ENCODE assay signal across 8 mouse cellular contexts in genomic region chr10:58445850-58446249, GRCm38 (mm10). TPM values are rescaled to one million over a fixed set of nuclear protein-coding genes. Genes with fewer than 3 reads are reported as not detected.
DNase-seq lines count a peak whose midpoint lies in the region; ATAC-seq and TF ChIP-seq lines count a peak whose summit lies in the region.

No protein-coding gene starts in this region.

- intact Hi-C loops in gastrocnemius, postnatal 14 days (cut with DNase I; ENCODE audit: low total_unique reads): no loop called here

- peak; percentile 8 for DNase-seq in gastrocnemius, postnatal 10 days
- no peak for DNase-seq in gastrocnemius, postnatal 14 days
- DNase-seq in CD4-positive, CD25-positive, alpha-beta regulatory T cell, adult 2 months (ENCODE audit: low read depth, low spot score): peak; percentile 60
- DNase-seq in embryo, embryonic 9.5 days (ENCODE audit: extremely low spot score): peak; percentile 21
- peak; percentile 22 for DNase-seq in hindbrain, embryonic 10.5 days (ENCODE audit: low spot score)
- peak in 1 of 3 experiments; percentile 20 for DNase-seq in liver, embryonic 14.5 days (ENCODE audit: low read depth in 3 of 3, low spot score in 3 of 3)

- no peaks in the 10 kb centered on the region for H3K9me3 ChIP-seq in hindbrain, embryonic 10.5 days
- H3K9me3 ChIP-seq in liver, embryonic 14.5 days (ENCODE audit: control insufficient read depth, low read length): no peaks in the 10 kb centered on the region
- H3K9me3 ChIP-seq in neural tube, embryonic 14.5 days (ENCODE audit: control insufficient read depth, low read length): no peaks in the 10 kb centered on the region

- H3K36me3 ChIP-seq in hindbrain, embryonic 10.5 days: no peaks in the 10 kb centered on the region
- H3K36me3 ChIP-seq in liver, embryonic 14.5 days (replicated peaks; ENCODE audit: control insufficient read depth, insufficient read depth, low read depth): no peaks in the 10 kb centered on the region
- no peaks in the 10 kb centered on the region for H3K36me3 ChIP-seq in neural tube, embryonic 14.5 days (ENCODE audit: control insufficient read depth, insufficient read depth, low read length)

- peak overlapping the region; percentile 96 for H3K27ac ChIP-seq in hindbrain, embryonic 10.5 days
- peak overlapping the region; percentile 84 for H3K27ac ChIP-seq in liver, embryonic 14.5 days
- peak overlapping the region; percentile 96 for H3K27ac ChIP-seq in neural tube, embryonic 14.5 days (ENCODE audit: low read depth, low read length)

- peak overlapping the region; percentile 90 for H3K9ac ChIP-seq in liver, embryonic 14.5 days (replicated peaks)
- peak overlapping the region; percentile 95 for H3K9ac ChIP-seq in neural tube, embryonic 14.5 days (replicated peaks; ENCODE audit: low read depth, low read length)

- TF ChIP-seq EP300 in liver, embryonic 14.5 days (IDR thresholded peaks at IDR 0.05; ENCODE audit: low read depth): peak; percentile 52

- no peak for TF ChIP-seq CTCF in liver, embryonic 14.5 days (IDR thresholded peaks at IDR 0.05; ENCODE audit: low read depth)

- peak overlapping the region; percentile 84 for H3K4me2 ChIP-seq in liver, embryonic 14.5 days (ENCODE audit: low read depth)
- H3K4me2 ChIP-seq in neural tube, embryonic 14.5 days (ENCODE audit: low read depth, low read length): peak overlapping the region; percentile 70

- no peaks in the 10 kb centered on the region for H3K27me3 ChIP-seq in hindbrain, embryonic 10.5 days (ENCODE audit: insufficient read depth, poor library complexity, severe bottlenecking)
- no peaks in the 10 kb centered on the region for H3K27me3 ChIP-seq in liver, embryonic 14.5 days (ENCODE audit: control insufficient read depth, insufficient read depth, low read length)
- no peaks in the 10 kb centered on the region for H3K27me3 ChIP-seq in neural tube, embryonic 14.5 days (ENCODE audit: control insufficient read depth, insufficient read depth, low read length)

- no peak; the same call in 1 of the 2 replicates for ATAC-seq in liver, embryonic 14.5 days (ENCODE audit: insufficient read depth)
- ATAC-seq in neural tube, embryonic 14.5 days (ENCODE audit: low read depth): peak; percentile 6
- no peak for ATAC-seq in activated CD4-positive, CD25-positive, alpha-beta regulatory T cell, adult 4 months

- peak overlapping the region; percentile 99 for H3K4me3 ChIP-seq in hindbrain, embryonic 10.5 days
- peak overlapping the region; percentile 89 to 100 for H3K4me3 ChIP-seq in liver, embryonic 14.5 days (ENCODE audit: insufficient read depth in 1 of 2, low read depth in 2 of 2, low read length in 2 of 2)
- peak overlapping the region; percentile 98 for H3K4me3 ChIP-seq in neural tube, embryonic 14.5 days (ENCODE audit: low read depth, low read length)

- H3K4me1 ChIP-seq in hindbrain, embryonic 10.5 days (replicated peaks): peaks cover 14% of the 10 kb centered on the region
- H3K4me1 ChIP-seq in liver, embryonic 14.5 days (replicated peaks; ENCODE audit: control insufficient read depth in 2 of 2, insufficient read depth in 2 of 2, low read length in 1 of 2): peaks cover 9 to 15% of the 10 kb centered on the region in 2 experiments
- H3K4me1 ChIP-seq in neural tube, embryonic 14.5 days (ENCODE audit: control insufficient read depth, insufficient read depth, low read length): peaks cover 10% of the 10 kb centered on the region

- 29% methylated on average over 9 of the region's 9 CpGs for WGBS in hindbrain, embryonic 10.5 days
- WGBS in liver, embryonic 14.5 days (ENCODE audit: insufficient replicate concordance): 6% methylated on average over 9 of the region's 9 CpGs
- WGBS in neural tube, embryonic 14.5 days: 25% methylated on average over 9 of the region's 9 CpGs

RNA-seq across cellular contexts. Expression of gene Ranbp2, which starts 0.9 kb away (rescaled TPM):
- 10 to 100 TPM; 52.6 to 59.6 TPM for total RNA-seq in gastrocnemius, postnatal 10 days (2021)
- 10 to 100 TPM; 45.3 to 45.6 TPM for total RNA-seq in gastrocnemius, postnatal 14 days (2021)
- polyA plus RNA-seq in hindbrain, embryonic 10.5 days (2016; fragmentation: Nextera tagmentation; extraction: Ambion mirVana): 17.7 and 27.6 TPM in 2 replicates
- polyA plus RNA-seq in liver, embryonic 14.5 days (2012; rRNA removed): 6.1 and 11.1 TPM in 2 replicates
- polyA plus RNA-seq in liver, embryonic 14.5 days (2014; fragmentation: Nextera tagmentation; extraction: Ambion mirVana): 27.2 and 27.3 TPM in 2 replicates
- polyA plus RNA-seq in neural tube, embryonic 14.5 days (2014; fragmentation: Nextera tagmentation; extraction: Ambion mirVana): 23.9 and 31.4 TPM in 2 replicates
- 10 to 100 TPM; 20.7 to 23.2 TPM for polyA plus RNA-seq in activated CD4-positive, CD25-positive, alpha-beta regulatory T cell, adult 4 months (2017; shearing (Covaris generic))

RNA-seq across cellular contexts. Expression of gene Ccdc138, which starts 51.9 kb away (rescaled TPM):
- 1 to 10 TPM in 1 of 2 experiments, under 1 TPM in 1; 0.99 to 1.2 TPM for total RNA-seq in gastrocnemius, postnatal 10 days (2021)
- under 1 TPM; 0.35 to 0.74 TPM for total RNA-seq in gastrocnemius, postnatal 14 days (2021)
- polyA plus RNA-seq in hindbrain, embryonic 10.5 days (2016; fragmentation: Nextera tagmentation; extraction: Ambion mirVana): 12.6 and 14.4 TPM in 2 replicates
- polyA plus RNA-seq in liver, embryonic 14.5 days (2012; rRNA removed): 0.64 and 1.3 TPM in 2 replicates
- polyA plus RNA-seq in liver, embryonic 14.5 days (2014; fragmentation: Nextera tagmentation; extraction: Ambion mirVana): 1.6 and 2.1 TPM in 2 replicates
- 8.5 and 9.2 TPM in 2 replicates for polyA plus RNA-seq in neural tube, embryonic 14.5 days (2014; fragmentation: Nextera tagmentation; extraction: Ambion mirVana)
- polyA plus RNA-seq in activated CD4-positive, CD25-positive, alpha-beta regulatory T cell, adult 4 months (2017; shearing (Covaris generic)): 1 to 10 TPM; 3.3 to 5.3 TPM
